Mouse (Mus musculus): ENCODE results near the gene Ccl7.

- no peak for TF ChIP-seq CTCF (conservative IDR thresholded peaks at IDR 0.05; ENCODE audit: low read length)
- TF ChIP-seq POU5F1 (IDR thresholded peaks at IDR 0.05; ENCODE audit: borderline replicate concordance, low read length): no peak
Observed at GRCm38 (mm10) chr11:82034446-82034845, 11.1 kb upstream of the Ccl7 start.

All from E14TG2a.4 (cell line).